ENCODE assay signal across 32 mouse cellular contexts in the genomic region with DNA sequence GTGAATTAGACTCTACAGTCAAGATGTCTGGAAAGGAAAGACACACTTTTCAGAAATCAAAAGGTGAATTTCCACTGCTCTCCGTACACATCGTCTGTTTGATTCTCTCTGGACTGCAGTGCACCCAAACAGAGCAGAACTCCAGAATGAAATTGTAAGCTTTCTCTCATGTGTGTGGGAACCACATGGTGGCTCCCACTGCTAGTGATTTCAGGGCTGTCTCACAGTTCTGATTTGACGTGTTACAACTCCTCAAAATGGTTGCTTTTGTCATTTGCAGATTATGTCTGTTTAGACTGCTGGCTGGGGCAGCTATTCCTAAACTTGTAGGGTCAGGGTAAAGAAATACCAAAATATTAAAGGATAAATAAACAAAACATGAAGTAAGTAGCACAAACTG.
A peak's percentile ranks its signal among the peaks of the same experiment; 100 is the strongest.
DNase-seq lines count a peak whose midpoint lies in the region; ATAC-seq and TF ChIP-seq lines count a peak whose summit lies in the region.
"Had no signal": no experiment of that assay in that cellular context is flagged by ENCODE, and none has a peak within 500 bp of the region (broad histone marks: within the 10 kb centered on the region; RNA-seq: fewer than 3 reads in every experiment).

No protein-coding gene starts in this region.

- no peak overlapping the region for H3K9ac ChIP-seq in forebrain, embryonic 14.5 days (ENCODE audit: low read length)
- H3K9ac ChIP-seq in forebrain, embryonic 11.5 days (ENCODE audit: low read length) = no peak overlapping the region
- H3K9ac ChIP-seq in midbrain, embryonic 11.5 days (ENCODE audit: low read length) = no peak overlapping the region
- H3K9ac ChIP-seq in midbrain, embryonic 14.5 days (replicated peaks; ENCODE audit: low read length) = no peak overlapping the region
- H3K9ac ChIP-seq: embryonic facial prominence, embryonic 13.5 days; hindbrain, embryonic 14.5 days; limb, embryonic 15.5 days; liver, embryonic 13.5 days; midbrain, embryonic 15.5 days; neural tube, embryonic 12.5 days had no signal

- DNase-seq in forebrain, embryonic 14.5 days (ENCODE audit: low spot score) = peak; percentile 42
- DNase-seq in forebrain, embryonic 11.5 days (ENCODE audit: low spot score) = no peak
- DNase-seq in layer of hippocampus, adult 2 months (ENCODE audit: low spot score in 2 of 2) = no peak
- DNase-seq in layer of hippocampus, postnatal 36 days = no peak
- peak; percentile 53 for DNase-seq in midbrain, embryonic 11.5 days (ENCODE audit: low spot score, missing footprints)
- DNase-seq in midbrain, embryonic 14.5 days = no peak
- DNase-seq in thymus, postnatal 0 days (ENCODE audit: low spot score) = no peak
- DNase-seq: adrenal gland, adult 8-10 months; cerebellum, adult 11 months; cerebellum, adult 9-10 months; cerebellum, postnatal 36 days; gastrocnemius, postnatal 25 days; heart, adult 18-20 months; heart, postnatal 4 days; kidney, adult 11 months; kidney, postnatal 25 days; liver, embryonic 13.5 days; lung, adult 18-20 months; right cerebral cortex, postnatal 4 days; thymus, adult 2 months; thymus, postnatal 4 days had no signal

- H3K27ac ChIP-seq in forebrain, embryonic 14.5 days (ENCODE audit: low read depth, low read length) = no peak overlapping the region
- H3K27ac ChIP-seq in forebrain, embryonic 11.5 days (ENCODE audit: low read depth, low read length) = no peak overlapping the region
- no peak overlapping the region for H3K27ac ChIP-seq in layer of hippocampus, adult 2 months
- H3K27ac ChIP-seq in midbrain, embryonic 11.5 days (ENCODE audit: low read depth, low read length) = no peak overlapping the region
- no peak overlapping the region for H3K27ac ChIP-seq in midbrain, embryonic 14.5 days (replicated peaks; ENCODE audit: low read depth, low read length)
- H3K27ac ChIP-seq: embryonic facial prominence, embryonic 13.5 days; hindbrain, embryonic 14.5 days; limb, embryonic 10.5 days; limb, embryonic 15.5 days; liver, embryonic 13.5 days; macrophage; midbrain, embryonic 15.5 days; neural tube, embryonic 12.5 days had no signal

- H3K27me3 ChIP-seq in forebrain, embryonic 14.5 days (replicated peaks; ENCODE audit: control insufficient read depth, insufficient read depth, low read length) = no peaks in the 10 kb centered on the region
- no peaks in the 10 kb centered on the region for H3K27me3 ChIP-seq in forebrain, embryonic 11.5 days (ENCODE audit: control insufficient read depth, insufficient read depth, low read length)
- no peaks in the 10 kb centered on the region for H3K27me3 ChIP-seq in midbrain, embryonic 11.5 days (ENCODE audit: control insufficient read depth, insufficient read depth, low read length)
- H3K27me3 ChIP-seq in midbrain, embryonic 14.5 days (ENCODE audit: control insufficient read depth, insufficient read depth, low read length) = no peaks in the 10 kb centered on the region
- H3K27me3 ChIP-seq: embryonic facial prominence, embryonic 13.5 days; limb, embryonic 15.5 days; liver, embryonic 13.5 days; midbrain, embryonic 15.5 days; neural tube, embryonic 12.5 days had no signal

- TF ChIP-seq CTCF in layer of hippocampus, adult 2 months (conservative IDR thresholded peaks at IDR 0.05) = peak; percentile 61

- no peaks in the 10 kb centered on the region for H3K4me1 ChIP-seq in forebrain, embryonic 14.5 days (ENCODE audit: control insufficient read depth, insufficient read depth, low read length)
- H3K4me1 ChIP-seq in forebrain, embryonic 11.5 days (replicated peaks; ENCODE audit: control insufficient read depth, insufficient read depth, low read length) = no peaks in the 10 kb centered on the region
- no peaks in the 10 kb centered on the region for H3K4me1 ChIP-seq in midbrain, embryonic 11.5 days (ENCODE audit: control insufficient read depth, insufficient read depth, low read length)
- no peaks in the 10 kb centered on the region for H3K4me1 ChIP-seq in midbrain, embryonic 14.5 days (ENCODE audit: control insufficient read depth, insufficient read depth, low read length)
- H3K4me1 ChIP-seq: embryonic facial prominence, embryonic 13.5 days; limb, embryonic 10.5 days; limb, embryonic 15.5 days; liver, embryonic 13.5 days; midbrain, embryonic 15.5 days; neural tube, embryonic 12.5 days had no signal

- H3K4me3 ChIP-seq in forebrain, embryonic 14.5 days (ENCODE audit: low read depth, low read length) = no peak overlapping the region
- no peak overlapping the region for H3K4me3 ChIP-seq in forebrain, embryonic 11.5 days (ENCODE audit: low read depth, low read length)
- H3K4me3 ChIP-seq in layer of hippocampus, adult 2 months = no peak overlapping the region
- H3K4me3 ChIP-seq in midbrain, embryonic 11.5 days (ENCODE audit: low read depth, low read length) = no peak overlapping the region
- no peak overlapping the region for H3K4me3 ChIP-seq in midbrain, embryonic 14.5 days (replicated peaks; ENCODE audit: low read depth, low read length)
- H3K4me3 ChIP-seq: embryonic facial prominence, embryonic 13.5 days; limb, embryonic 10.5 days; limb, embryonic 15.5 days; liver, embryonic 13.5 days; midbrain, embryonic 15.5 days; myocyte; neural tube, embryonic 12.5 days had no signal

- H3K36me3 ChIP-seq in forebrain, embryonic 14.5 days (ENCODE audit: control insufficient read depth, insufficient read depth, low read length) = no peaks in the 10 kb centered on the region
- H3K36me3 ChIP-seq in forebrain, embryonic 11.5 days (ENCODE audit: control insufficient read depth, insufficient read depth, low read length) = no peaks in the 10 kb centered on the region
- H3K36me3 ChIP-seq in midbrain, embryonic 11.5 days (ENCODE audit: control insufficient read depth, insufficient read depth, low read length) = no peaks in the 10 kb centered on the region
- no peaks in the 10 kb centered on the region for H3K36me3 ChIP-seq in midbrain, embryonic 14.5 days (ENCODE audit: control insufficient read depth, insufficient read depth, low read length)
- H3K36me3 ChIP-seq: embryonic facial prominence, embryonic 13.5 days; G1E; limb, embryonic 10.5 days; limb, embryonic 15.5 days; liver, embryonic 13.5 days; midbrain, embryonic 15.5 days; neural tube, embryonic 12.5 days had no signal

- H3K9me3 ChIP-seq in forebrain, embryonic 14.5 days (replicated peaks; ENCODE audit: control insufficient read depth, low read length) = no peaks in the 10 kb centered on the region
- no peaks in the 10 kb centered on the region for H3K9me3 ChIP-seq in forebrain, embryonic 11.5 days (ENCODE audit: control insufficient read depth, low read length)
- no peaks in the 10 kb centered on the region for H3K9me3 ChIP-seq in midbrain, embryonic 11.5 days (ENCODE audit: control insufficient read depth, low read length)
- no peaks in the 10 kb centered on the region for H3K9me3 ChIP-seq in midbrain, embryonic 14.5 days (ENCODE audit: control insufficient read depth, low read length)
- H3K9me3 ChIP-seq: embryonic facial prominence, embryonic 13.5 days; limb, embryonic 10.5 days; limb, embryonic 15.5 days; liver, embryonic 13.5 days; midbrain, embryonic 15.5 days; neural tube, embryonic 12.5 days had no signal

- no peak overlapping the region for H3K4me2 ChIP-seq in forebrain, embryonic 14.5 days (ENCODE audit: low read length)
- no peak overlapping the region for H3K4me2 ChIP-seq in forebrain, embryonic 11.5 days (ENCODE audit: low read depth, low read length, severe bottlenecking)
- no peak overlapping the region for H3K4me2 ChIP-seq in midbrain, embryonic 11.5 days
- H3K4me2 ChIP-seq in midbrain, embryonic 14.5 days (ENCODE audit: low read length) = no peak overlapping the region
- H3K4me2 ChIP-seq: embryonic facial prominence, embryonic 13.5 days; heart, embryonic 11.5 days; hindbrain, embryonic 14.5 days; limb, embryonic 15.5 days; liver, embryonic 13.5 days; midbrain, embryonic 15.5 days; neural tube, embryonic 12.5 days had no signal

- WGBS in forebrain, embryonic 14.5 days = 57% methylated on average over 3 of the region's 3 CpGs
- WGBS in forebrain, embryonic 11.5 days = 68% methylated on average over 3 of the region's 3 CpGs
- 77% methylated on average over 3 of the region's 3 CpGs for WGBS in midbrain, embryonic 11.5 days
- WGBS in midbrain, embryonic 14.5 days = 69% methylated on average over 3 of the region's 3 CpGs

- ATAC-seq in forebrain, embryonic 14.5 days = no peak; the same call in 1 of the 2 replicates
- no peak for ATAC-seq in forebrain, embryonic 11.5 days (replicated peaks; ENCODE audit: low FRiP score)
- no peak for ATAC-seq in midbrain, embryonic 11.5 days (ENCODE audit: low FRiP score)
- no peak for ATAC-seq in midbrain, embryonic 14.5 days (ENCODE audit: low FRiP score, low TSS enrichment)
- ATAC-seq: inflammation-experienced regulatory T-cells, adult 6 months; midbrain, embryonic 15.5 days had no signal

Comparison
In these comparisons a context has a peak if more than half of its experiments do, and no peak if none do; other contexts are left out.
1. DNase-seq: peak in forebrain, embryonic 14.5 days (single experiment) and midbrain, embryonic 11.5 days (single experiment); none in forebrain, embryonic 11.5 days (single experiment), layer of hippocampus, adult 2 months (0 of 2), layer of hippocampus, postnatal 36 days (0 of 2), midbrain, embryonic 14.5 days (single experiment) and thymus, postnatal 0 days (single experiment).